Mouse (Mus musculus): ENCODE results near the gene Ccdc82.
A peak's percentile ranks its signal among the peaks of the same experiment; 100 is the strongest.

Gene Ccdc82

DNA sequence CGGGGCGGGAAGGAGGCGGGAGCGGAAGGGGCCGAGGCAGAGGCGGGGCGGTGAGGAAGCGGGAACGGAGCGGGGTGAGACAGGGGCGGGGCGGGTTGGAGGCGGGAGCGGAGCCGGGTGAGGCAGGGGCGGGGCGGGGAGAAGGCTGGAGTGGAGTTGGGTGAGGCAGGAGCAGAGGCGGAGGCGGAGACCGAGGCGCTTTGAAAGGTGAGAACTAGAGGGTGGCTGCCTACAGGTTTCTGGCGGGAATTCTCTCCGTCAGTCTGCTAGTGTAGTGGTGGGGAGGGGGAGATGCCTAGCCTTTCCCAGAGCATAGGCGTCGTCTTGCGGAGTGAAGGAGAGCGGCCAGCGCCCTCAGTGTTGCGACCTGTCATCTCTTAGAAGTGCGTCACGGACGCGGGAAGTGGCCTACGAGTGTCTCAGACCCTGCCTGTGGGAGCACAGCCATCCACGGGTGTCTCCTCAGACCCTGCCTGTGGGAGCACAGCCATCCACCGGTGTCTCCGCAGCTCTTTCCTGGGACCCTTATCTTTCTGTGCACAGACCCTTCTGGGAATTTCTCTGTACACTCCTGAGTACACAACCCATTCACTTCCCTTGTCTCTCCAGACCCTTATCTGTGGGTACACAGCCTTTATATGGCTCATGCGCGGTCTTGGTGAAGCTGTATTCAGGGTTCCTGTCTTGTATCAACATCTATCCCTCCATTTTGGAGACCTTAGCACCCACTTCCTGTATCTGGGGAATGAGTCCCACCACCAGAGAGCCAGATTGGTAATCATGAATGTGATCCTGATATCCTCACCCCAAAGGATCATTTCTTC is at the start of gene Ccdc82:
TSS of gene Ccdc82 (plus strand) at position 141 of the 824 bp plus-strand sequence.
- peak; percentile 43 for DNase-seq (ENCODE audit: low read depth)

DNA sequence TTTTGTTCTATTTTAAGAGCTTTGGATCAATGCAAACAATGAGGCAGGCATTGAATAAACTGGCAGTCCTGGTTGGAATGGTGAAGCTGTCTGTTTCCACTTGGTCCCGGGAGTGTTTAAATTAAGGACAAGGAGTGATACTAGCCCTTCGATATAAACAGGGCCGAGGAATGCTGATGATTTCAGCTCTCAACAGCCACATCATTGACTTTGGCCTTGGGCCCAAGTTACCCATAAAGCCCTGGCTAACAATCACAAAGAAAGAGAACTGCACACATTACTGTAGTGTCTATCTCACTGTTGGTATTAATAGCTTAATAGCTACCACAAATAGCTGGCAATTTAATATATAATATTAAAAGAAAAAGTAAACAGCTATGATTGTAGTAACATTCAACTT is 46.7 kb upstream of the Ccdc82 start:
- DNase-seq (ENCODE audit: low read depth): no peak

DNA sequence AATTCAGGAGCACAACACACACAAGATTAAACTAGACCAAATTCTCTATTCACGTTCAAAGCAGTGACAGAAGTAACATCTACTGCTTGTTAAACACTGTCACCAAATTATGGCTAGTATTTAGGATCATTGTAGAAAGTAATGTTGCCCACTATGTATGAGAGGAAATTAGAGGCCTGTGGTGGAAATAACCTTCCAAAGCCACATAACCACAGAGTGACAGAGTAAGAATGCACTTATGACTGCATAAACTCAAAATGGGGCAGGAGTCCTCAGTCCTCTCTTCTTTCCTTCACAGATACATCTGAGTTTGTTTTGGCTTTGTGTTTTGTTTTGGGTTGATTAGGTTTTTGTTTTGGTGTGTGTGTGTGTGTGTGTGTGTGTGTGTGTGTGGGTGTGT is 43.6 kb upstream of the Ccdc82 start:
- DNase-seq (ENCODE audit: low read depth): no peak

DNA sequence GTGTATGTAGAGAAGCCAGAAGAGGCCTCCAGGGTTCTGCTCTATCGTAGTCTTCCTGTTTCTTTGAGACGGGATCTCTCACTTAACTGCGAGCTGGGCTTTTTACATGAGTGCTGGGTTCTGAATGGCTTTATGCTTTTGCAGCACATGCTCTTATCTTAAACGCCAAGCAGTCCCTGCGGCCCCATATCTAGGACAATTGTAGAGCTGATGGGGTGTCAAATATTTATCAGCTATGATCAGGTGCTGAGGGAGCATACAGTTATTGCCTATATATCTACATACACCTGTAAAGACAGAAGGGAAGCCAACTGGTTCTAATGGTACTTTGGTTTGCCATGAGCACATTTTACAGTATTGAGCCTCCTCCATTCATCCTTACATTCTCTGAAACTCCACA is 43.1 kb upstream of the Ccdc82 start:
- DNase-seq (ENCODE audit: low read depth): no peak

DNA sequence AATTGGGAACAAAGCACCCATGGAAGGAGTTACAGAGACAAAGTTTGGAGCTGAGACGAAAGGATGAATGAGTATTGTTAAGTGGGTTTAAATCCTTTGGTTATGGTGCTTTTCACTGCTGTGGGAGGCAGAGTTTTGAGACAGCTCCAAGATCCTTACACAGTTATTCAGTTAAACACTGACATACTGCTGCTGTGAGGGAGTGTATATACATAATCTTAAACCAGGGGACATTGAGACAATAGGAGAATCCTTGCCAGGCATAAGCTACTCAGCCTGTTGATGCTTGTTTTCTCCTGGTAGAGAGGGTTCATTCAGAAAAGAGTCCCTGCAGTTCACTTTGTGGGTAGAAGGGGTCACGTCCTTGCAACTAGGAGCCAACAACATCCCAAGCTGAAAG is 40.4 kb upstream of the Ccdc82 start:
- no peak for DNase-seq (ENCODE audit: low read depth)

DNA sequence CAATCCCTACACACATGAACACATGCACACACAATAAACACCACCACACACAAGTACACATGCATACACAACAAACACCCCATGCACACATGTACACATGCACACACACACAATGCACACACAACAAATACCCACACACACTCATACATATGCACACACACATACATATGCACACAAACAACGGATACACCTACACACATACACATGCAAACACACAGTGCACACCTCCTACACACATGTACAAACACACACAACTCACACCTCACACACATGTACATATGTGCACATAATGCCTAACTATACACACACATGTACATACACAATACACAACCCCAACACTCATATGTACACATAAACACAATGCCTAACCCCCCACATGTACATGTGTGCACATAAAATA is 20.9 kb upstream of the Ccdc82 start:
- no peak for DNase-seq (ENCODE audit: low read depth)

DNA sequence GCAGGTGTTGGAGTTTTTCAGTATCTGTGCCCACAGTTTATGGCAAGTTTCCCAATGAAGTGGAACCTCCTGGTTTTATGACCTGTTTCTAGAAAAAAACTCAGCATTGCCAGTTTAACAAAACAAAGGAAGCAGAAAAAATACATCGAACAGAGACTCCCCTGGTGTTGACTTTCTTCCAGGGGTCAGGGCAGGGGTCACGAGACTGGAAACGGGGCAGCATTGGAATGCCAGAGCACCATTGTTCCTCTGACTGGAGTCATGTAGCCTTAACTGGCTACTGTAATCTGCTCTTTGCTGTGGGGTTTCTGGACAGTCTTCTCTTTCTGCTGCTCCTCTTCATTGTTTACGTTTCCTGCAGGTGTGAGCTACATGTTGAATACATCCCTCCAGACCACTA is 16.2 kb upstream of the Ccdc82 start:
- DNase-seq (ENCODE audit: low read depth): no peak

DNA sequence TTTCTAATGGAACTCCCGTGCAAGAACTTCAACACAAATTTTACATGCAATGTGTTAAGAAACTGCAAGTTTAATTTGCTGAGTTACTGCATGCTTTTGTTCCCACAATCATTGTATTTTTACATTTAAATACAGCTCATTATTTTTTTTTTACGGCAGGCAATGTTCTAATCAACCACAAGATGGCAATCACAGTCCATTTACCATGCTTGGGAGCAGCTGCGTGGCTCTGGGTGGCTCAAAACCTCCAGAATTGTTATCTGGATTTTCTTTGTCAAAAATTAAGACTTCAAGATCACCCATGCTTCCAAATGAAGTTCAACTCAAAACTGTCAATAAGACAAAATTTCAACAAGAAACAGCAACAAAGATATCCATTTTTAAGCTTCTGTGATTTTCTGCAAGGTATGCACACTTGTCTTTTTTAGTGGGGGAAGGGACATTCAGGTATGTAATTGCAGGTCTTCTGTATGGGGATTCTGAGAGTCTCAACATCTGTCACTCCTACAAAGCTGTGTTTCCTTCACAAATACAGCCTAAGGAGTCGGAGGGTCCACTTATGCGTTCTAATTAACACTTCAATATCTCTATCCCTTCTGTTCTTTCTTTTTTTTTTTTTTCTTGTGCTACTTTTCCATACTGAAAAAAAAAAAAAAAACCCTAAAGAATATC is 15.1 kb upstream of the Ccdc82 start:
- DNase-seq (ENCODE audit: low read depth): peak; percentile 18

DNA sequence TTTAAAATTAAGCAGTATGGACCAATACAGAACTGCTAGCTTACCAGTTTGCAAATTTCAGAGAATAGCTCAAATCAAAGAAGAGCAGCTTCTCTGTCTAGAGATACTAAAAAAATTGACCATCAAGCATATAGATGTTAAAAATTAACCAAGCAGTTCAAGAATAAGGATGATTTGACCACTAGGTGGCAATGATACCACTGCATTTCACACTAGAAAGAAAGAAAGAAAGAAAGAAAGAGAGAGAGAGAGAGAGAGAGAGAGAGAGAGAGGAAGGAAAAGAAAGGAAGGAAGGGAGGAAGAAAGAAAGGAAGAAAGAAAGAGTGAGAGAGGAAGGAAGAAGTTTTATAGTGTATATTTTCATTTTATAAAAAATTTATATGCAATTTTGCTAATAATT is 4.4 kb upstream of the Ccdc82 start:
- peak; percentile 26 for DNase-seq (ENCODE audit: low read depth)

DNA sequence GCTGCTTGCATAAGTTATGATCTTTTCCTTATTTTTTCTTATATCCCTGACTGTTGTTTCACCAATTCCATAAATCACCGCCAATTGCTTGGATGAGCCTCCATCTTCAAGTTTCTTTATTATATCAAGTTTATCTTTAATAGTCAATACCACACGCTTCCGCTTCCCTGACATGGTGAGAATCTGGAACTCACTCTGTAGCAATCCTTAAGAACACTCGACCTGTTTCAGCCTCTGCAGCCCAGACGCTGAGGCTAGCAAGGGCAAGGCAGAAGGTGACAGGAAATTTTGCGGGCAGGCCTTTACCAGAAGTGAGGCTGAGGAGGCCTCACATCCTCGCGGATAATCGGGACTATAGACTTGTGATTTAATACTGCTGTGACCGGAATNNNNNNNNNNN is 1.3 kb upstream of the Ccdc82 start, which contains the start of gene Jrkl:
TSS of gene Jrkl (minus strand) at position 349 of the 400 bp plus-strand sequence.
- DNase-seq (ENCODE audit: low read depth): peak; percentile 18

DNA sequence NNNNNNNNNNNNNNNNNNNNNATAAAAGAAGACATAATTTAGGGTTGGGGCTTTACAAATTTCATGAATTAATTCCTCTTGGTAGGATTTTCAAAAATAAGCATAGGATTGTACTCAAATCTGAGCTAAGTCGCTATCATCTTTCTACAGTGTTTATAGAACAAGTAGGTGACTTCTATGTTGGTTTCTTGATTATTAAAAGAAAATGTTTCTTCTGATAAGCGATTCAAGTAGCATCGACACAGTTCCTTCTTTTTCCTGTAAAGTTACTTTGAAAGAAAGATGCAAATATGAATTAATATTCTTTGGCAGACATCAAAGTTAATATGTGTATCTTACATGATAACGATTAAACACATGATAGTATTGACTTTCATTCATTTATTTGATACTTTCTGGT is 1.3 kb downstream of the Ccdc82 start:
- DNase-seq (ENCODE audit: low read depth): no peak

DNA sequence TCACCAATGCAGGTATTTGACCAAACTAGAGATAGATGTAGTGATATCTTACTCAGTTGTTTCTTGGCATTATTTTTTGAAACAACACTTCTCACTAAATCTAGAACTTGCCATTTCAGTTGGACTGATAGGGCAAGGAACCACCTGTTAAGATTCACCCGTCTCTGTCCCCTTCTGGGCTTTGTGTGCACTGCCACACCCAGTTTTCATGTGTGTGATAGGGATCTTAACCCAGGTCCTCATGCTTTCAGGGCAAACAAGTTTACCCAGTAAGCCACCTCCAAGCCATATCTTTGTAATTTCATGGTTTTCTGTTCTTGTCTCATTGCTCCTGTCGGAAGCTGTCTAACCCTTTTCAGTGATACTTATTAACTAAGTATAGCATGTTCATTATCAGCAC is 4.5 kb downstream of the Ccdc82 start:
- DNase-seq (ENCODE audit: low read depth): no peak

DNA sequence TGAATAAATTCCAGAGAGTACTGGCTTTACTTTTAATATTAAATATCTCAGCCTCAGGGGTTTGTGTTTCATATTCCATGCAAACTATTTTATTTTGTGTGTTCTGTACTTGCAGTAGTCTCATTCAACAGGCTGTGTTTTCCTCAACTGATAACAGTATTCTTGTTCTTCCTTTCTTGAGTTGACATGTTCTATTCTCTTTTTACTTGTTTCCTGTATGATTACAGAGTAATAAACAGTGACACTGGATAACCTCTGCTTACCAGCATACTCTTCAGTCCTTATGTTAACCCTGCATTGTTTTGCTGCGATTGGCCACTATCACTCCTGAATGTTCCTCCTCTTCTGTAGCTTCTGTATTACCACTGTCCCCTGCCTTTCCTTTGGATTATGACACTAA is 10.0 kb downstream of the Ccdc82 start:
- no peak for DNase-seq (ENCODE audit: low read depth)

DNA sequence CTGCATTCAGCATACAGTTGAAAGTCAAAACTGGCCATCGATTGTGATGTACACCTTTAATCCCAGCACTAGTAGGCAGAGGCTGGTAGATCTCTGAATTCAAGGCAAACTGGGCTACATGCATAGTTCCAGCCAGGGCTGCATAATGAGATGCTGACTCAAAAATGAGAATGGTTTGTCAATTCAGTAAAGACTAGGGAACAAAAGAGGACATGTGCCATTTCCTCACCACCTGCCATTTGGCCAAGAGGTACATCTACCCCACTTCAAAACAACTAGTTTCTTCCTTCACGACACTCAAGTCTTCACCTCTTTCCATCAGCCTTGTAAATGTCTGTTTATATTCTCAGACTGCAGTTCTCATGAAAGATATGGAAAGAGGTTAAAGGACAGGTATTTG is 11.4 kb downstream of the Ccdc82 start:
- DNase-seq (ENCODE audit: low read depth): no peak

DNA sequence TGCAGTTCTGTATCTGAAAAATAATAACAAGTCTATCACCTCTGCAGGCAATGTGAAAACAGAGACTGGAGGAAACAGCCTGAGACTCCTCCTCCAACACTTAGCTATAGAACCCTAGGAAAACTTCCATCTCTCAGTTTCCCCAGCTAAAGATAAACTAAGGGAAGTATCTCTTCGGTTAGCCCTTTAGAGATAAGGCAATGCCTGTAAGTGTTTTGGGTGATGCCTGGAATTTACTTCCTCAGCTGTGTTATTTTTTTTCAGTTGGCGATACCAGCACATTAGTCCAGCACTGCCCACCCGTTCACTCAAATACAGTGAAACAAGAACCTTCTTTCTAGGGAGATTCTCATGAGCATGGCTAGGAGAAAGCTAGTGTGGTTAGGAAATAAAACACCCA is 14.2 kb downstream of the Ccdc82 start:
- no peak for DNase-seq (ENCODE audit: low read depth)

DNA sequence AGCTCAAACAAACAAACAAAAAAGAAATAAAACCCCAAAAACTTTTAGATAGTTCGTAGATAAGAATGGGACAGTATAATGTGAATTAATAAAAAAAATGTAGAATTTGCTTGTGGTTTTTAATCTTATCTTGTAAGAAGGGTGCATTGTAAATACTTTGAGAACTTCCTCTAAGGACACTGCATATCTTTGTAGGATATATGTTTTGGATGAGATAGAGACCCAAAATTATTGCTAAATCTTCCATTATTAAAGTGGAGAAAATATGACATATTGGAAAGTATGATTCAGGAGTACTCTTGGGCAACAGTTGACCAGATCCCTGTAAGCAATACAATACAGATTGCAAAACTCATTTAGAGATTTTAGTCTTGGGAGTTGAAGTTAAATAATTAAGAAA is 26.5 kb downstream of the Ccdc82 start:
- DNase-seq (ENCODE audit: low read depth): no peak

DNA sequence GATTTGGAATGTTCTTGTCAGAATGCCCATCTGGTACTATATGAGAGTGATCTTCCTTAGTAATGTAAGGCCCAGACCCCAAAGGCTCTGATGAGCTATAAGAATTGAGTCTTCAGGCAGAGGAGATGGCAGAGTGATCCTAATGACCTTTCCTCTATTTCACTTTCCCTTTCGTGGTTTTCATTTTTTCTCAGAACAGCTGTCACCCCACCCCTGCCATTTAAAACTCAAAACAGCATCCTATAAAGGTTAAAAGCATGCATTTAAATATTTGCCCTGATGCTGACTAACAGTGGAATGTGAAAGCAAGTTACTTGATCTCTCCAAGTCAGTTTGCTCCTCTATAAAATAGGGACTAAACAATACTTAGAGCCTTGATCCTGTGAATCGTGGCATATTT is 40.7 kb downstream of the Ccdc82 start:
- no peak for DNase-seq (ENCODE audit: low read depth)

DNA sequence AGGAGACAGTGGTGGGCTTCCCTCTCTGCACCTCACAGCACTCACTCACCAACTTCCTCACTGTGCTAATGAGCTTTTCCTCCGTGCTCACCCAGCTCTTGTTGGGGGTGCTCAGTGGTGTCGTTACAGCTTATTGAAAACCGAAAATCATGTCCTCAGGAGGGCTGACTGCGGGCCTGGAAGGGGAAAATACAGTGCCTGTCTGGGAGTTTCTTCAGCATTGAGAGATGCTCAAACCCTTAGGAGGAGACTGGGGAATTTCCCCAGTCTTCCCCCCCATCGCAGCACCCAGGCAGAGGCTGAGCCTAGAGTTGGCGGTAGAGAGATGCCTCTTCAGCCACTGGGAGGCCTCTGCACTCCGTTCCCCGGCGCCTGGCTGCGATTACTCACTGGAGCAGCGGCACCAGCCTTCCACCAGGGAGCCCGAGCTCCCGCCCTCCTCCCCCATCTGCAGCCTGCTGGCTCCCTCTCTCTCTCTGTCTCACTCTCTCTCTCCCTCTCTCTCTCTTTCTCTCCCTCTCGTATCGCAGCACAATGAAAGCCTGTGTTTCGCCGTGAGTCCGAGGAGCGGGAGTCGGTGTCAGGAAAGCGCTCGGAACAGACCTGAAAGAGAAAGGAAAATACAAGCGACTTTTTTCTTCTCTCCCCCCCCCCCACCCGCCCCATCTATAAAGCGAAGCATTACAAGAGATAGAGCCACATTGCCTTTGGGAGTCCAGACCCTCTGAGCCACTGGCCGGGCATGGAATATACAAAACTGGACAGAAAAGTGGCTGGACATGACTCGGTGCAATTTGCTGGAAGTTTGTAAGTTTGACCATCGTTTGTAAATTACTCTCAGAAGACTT is 49.7 kb downstream of the Ccdc82 start:
- peak; percentile 87 for DNase-seq (ENCODE audit: low read depth)

DNA sequence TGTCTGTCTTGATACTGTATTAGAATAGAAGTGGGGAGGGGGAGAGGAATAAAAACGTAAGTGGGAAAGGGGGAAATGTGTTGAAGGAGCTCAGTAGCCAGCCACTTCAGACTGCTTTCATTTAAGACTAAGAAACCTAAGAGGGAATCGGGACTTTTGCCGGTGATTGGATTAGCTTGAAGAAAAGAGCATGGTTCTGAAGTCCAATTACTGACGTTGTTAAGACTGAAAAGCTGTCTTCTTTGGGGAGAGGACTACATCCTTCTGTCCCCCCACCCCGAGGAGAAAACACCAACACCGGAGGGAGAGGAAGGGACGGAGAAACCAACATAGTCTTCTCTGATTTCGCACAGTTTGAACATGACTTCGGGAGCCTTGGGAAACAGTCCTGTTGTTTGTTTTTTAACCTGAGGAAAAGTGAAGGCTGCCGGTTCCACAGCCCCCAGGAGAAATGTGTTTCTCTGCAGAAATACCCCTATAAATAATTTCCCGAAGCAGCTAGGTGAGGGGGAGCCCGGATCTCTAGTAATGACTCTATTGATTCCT is 50.4 kb downstream of the Ccdc82 start:
- DNase-seq (ENCODE audit: low read depth): no peak

DNA sequence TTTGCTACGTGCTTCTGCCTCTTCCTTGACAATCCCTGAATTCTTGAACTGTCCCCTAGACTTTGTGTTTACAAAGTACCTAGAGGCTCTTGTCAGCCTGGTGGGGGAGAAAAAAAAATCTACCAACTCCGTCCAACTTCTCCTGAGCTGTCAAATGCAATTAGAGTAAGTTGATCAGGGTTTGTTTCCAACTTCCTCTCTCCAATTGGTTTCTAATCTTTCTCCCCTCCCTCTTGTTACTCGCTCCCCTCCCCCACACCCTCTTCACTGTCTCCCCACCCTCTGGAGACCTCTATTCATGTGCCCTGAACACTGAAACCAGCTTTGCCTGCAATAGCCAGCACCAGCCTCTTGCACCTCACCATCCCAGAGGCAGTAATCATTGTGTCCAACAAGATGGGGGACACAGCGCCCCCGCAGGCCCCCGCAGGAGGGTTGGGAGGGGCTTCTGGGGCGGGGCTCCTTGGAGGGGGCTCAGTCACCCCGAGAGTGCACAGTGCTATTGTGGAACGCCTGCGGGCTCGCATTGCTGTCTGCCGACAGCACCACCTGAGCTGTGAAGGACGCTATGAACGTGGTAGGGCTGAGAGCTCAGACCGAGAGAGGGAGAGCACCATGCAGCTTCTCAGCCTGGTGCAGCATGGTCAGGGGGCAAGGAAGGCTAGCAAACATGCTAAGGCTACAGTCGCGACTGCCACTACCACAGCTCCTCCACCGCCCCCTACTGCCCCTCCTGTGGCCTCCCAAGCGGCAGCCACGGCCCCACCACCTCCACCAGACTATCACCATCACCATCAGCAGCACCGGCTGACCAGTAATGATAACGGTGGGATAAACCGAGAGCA is 51.1 kb downstream of the Ccdc82 start, which contains the start of gene Maml2:
TSS of gene Maml2 (plus strand) at position 290 of the 845 bp plus-strand sequence.
- DNase-seq (ENCODE audit: low read depth): no peak

DNA sequence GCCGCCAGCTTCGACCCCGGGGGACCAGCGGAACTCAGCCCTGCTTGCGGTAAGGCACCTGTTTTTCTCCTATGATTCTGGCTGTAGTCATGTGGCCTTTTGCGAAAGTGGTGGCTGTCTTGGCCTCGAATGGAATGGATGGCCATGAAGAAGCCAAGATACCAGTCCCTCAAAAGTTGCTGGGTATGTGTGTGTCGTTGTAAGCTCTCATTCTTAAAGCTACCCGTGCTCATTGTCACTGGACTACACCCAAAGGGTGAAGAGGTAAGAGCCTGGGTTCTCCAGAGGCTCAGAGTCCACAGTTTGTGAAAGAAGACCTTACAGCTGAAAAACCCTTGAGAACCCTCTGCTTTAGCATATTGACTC is 51.7 kb downstream of the Ccdc82 start:
- DNase-seq (ENCODE audit: low read depth): no peak

Measured in fibroblast of lung, adult 2 months (primary cell).